Mouse (Mus musculus) heart, postnatal 10 days (tissue): ENCODE data around the gene Fut8. TPM values are rescaled to one million over a fixed set of nuclear protein-coding genes. Genes with fewer than 3 reads are reported as not detected.
A peak's percentile ranks its signal among the peaks of the same experiment; 100 is the strongest.

Experiments used
- DNase-seq, 2 experiments: peaks; one replicate each; pipeline ENCODE4 v3.0.0; 2021
- intact Hi-C: fragments of 180-260 bp; cut with DNase I; formaldehyde crosslinking; loops from one replicate; pipeline ENCODE4 v1.15.1; 2025
- total RNA-seq, 2 experiments: library from RNA; stranded (reverse); gene quantifications; 2 replicates each; pipeline ENCODE4 v1.2.3; 2021

Gene Fut8
- total RNA-seq, 2 experiments from 2014 or later, result 25.2 to 27.4 TPM

DNA sequence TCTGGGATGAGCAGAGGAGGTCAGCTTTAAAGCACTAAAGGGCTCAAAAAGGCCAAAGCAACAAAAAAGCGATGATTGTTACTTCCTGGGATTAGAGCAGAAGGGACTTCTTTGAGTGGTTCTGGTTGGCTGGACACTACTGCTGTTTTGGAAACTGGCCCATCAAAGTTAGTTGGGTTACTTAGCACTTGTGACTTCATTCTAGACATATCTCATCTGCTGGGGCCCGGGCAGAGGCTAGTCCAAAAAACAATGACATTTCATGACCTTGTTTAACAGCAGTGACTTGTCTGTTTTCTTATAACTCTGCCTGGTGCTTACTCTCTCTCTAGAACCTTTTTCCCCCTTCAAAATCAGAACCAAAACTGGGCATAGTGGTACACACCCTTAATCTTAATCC, 59.9 kb downstream of the Fut8 start:
- peak; percentile 18 to 25 for DNase-seq

DNA sequence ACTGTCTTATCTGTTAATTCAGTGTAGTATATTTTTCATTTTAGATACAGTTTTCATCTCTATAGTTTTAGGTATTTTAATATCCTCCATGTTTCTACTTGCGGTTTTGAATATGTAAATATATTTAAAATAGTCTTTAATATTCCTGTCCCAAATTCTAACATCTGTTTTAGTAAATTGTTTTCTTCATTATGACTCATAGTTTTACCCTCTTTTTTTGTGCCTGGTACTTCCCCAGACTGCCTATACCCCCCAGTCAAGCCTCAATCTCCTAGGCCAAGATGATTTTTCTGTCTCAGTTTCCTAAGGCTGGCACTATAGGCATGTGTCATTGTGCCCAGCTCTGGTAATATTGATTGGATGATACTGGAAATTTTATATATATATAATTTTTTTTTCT, 64.1 kb downstream of the Fut8 start:
- intact Hi-C loops, result no loop called here
- DNase-seq, result no peak

More for the DNA sequence above, 59.9 kb downstream of the Fut8 start:
- intact Hi-C loops, result no loop called here

DNA sequence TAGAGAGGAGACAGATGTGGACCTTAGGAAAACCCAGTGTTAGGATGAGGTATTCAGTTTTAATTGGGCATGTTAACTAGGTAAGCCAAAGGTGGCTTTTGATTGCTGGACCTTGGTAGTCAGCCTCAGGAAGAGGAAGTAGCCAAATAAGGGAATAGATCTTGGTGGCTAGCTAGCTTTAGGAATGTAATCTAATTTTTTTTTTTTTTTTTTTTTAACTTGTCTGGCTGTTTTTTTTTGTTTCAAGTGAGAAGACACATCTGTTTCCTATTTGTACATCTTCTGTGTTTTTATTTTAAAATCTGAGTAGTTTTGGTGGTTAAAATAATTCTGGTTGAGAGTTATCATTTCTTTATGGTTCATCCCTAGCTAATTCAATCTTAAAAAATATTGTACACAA, 65.4 kb downstream of the Fut8 start:
- intact Hi-C loops, result no loop called here

DNA sequence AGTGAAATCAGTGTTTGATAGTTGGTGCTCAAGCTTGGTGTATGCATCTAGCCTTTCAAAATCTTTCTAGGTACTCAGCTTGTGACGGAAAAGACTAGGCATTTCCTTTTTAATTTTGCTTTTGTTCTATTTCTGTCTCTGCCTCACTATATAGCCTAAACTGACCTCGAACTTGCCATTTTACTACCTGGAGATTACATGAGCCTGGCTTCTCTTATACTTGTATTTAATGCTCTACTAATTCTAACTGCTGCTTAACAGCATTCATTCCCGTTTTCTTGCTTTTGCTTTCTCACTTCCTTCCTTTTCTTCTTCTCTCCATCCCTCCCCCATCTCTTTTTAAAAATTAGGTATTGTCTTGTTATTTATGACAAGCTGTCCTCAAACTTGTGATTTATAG, 67.6 kb downstream of the Fut8 start:
- intact Hi-C loops, result no loop called here

More for the DNA sequence above, 65.4 kb downstream of the Fut8 start:
- no peak for DNase-seq

DNA sequence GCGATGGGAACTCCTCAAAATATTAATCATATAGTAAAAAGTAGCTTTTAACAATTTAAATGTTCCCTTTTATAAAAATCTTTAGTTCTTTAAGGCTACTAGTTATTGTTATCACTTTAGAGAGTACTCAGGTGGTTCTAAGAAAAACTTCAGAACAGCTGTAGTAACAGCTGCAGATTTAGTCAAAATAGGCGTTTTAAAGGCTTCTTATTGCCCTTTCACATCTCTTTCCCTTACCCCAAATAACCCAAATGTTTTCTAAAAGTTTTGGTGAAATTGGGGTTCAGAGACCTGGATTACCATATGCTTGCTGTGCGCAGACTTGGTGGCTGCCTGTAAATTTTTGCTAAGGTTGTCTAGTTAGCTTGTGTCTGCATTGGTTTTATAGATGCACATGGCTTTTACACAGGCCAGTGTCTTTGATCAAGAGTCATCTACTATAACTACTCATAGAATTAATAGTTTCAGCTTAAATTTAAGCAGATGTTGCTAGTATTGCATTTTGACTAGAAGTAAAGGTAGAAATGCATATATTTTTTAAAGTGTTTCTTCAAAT, 68.9 kb downstream of the Fut8 start:
- intact Hi-C loops, result no loop called here
- DNase-seq, result no peak

More for the DNA sequence above, 67.6 kb downstream of the Fut8 start:
- DNase-seq, result no peak

DNA sequence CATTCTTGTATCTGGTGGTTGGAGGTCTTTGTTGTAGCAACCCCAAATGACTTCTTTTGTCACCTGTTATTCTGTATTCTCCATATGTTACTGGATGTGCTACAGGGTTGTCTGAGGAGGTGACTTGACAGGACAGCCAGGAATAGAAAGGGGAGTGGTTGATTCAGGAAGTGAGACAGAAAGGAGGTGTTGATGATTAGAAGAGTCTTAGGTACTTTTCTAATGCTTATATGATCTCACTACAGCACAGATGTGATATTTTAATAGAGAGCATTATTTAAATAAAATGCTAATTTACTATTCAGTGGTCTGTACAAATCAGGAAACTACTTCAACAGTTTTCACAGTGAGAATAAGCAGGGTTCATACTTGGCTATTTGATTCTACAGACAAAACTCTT, 71.6 kb downstream of the Fut8 start:
- DNase-seq, result no peak
- intact Hi-C loops, result no loop called here

DNA sequence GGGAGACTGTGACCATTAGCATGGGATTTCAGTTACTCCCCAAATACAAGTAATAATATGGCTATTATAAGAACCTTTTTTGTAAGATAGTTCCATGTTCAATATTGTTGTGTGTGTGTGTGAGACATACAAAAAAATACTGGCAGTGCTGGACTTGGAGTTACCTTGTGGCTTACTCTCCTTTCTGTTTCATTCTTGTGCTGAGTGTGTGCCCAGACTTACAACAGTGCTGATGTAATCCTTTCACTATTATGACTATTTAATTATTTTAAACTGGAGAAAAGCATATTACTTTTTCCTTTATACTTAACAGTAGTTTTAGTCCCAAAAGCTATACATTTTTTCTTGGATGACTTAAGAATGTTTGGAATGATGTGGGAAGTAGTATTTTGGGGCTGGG, 75.6 kb downstream of the Fut8 start:
- intact Hi-C loops, result no loop called here
- DNase-seq, result no peak

DNA sequence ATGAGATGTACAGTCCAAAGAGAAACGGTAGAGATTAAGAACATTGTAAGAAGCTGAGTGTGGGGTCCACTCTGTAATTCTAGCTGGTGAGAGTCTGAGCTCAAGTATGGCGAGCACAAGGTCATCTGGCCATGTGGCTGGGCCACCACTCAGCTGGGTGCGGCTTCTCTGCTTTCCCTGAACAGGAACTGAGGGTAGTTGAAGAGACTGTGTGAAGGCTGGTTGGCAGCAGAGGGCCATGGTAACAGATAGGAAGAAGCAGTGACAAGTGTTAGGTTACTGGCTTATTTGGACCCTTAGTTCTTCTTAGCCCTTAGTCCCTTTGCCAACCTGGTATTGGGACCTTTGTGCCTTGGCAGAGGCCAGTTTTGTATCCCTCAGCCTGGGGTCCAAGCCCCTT, 86.2 kb downstream of the Fut8 start:
- intact Hi-C loops, result no loop called here
- DNase-seq, result no peak

DNA sequence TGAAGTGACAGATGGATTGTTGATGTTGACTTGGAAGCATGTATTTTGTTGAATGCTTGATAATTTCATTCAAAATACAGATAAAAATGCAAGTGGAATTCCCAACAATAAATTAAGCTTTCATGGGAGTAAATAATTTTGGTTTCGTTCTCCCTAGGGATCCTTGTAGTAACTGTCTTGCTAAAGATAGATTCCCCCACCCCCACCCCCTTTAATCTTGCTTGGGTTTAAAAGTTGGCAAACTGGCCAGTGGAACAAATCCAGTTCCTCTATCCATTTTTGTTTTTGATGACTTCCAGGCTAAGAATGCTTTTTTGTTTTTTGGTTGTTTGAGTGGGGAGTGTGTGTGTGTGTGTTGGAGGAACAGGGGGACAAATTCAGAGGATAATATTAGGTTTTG, 108.6 kb downstream of the Fut8 start:
- intact Hi-C loops, result no loop called here
- peak; percentile 8 to 12 for DNase-seq

DNA sequence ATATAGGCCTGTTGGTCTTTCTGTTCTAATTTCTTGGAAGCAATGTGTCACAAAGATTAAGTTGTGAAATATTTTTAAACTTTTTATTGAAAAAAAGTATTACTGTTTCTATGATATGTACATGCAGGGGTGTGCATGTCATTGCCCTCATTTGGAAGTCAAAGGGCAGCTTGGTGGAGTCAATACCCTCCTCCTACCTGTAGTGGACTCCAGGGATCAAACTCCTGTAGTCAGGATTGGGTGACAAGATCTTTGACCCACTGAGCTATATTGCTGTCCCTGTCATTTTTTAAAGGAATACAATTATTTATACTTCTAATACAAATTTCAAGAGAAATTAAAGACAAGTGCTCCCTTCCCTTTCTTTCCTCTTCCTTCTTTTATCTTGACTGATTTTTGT, 111.6 kb downstream of the Fut8 start:
- intact Hi-C loops, result no loop called here
- no peak for DNase-seq

DNA sequence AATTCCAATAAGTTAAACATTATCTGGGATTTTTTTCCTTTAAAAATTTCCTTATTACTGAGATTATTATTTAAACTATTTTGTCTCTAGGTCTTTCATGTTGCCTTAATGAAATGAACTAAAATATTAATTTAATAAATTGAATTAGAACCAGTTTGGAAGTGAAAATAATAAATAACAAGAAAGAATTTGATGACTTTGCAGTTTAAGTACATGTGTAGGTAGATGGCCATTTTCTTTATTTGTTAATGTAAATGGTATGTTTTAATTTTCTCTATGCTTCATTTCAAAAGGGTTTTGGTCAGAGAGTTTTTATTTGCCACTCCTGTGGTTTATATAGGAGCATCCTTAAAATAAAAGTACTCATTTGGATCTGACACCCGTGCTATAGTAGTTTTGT, 177.8 kb downstream of the Fut8 start:
- no peak for DNase-seq
- intact Hi-C loops, result no loop called here

DNA sequence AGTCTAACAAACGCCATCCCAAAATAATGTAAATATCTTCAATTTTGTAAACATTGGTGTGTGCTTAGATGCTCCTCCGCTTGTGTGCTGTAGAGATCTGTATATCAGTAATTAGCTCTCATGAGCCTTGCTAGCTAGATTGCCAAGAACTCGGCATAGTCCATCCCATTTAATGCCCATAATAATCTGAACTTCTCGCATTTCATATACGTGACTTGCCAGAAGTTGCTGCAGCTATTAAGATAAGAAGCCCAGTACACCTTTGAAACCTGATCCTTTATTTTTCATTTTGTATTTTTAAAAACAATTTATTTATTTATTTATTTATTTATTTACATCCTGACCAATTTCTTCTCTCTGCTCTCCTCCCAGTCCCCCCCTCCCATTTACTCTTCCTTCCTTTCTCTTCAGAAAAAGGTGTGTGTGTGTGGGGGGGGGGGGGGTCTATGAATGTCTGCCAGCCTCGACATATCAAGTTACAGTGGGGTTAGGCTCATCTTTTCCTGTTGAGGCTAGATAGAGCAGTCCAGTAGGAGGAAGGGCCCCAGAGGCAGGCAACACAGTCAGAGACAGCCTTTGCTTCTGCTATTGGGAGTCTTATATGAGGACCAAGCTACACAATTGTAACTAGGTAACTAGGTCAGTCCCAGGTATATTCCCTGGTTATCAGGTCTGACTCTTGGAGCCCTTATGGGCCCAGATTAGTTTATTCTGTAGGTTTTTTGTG, 183.9 kb downstream of the Fut8 start:
- no peak for DNase-seq
- intact Hi-C loops, result no loop called here

DNA sequence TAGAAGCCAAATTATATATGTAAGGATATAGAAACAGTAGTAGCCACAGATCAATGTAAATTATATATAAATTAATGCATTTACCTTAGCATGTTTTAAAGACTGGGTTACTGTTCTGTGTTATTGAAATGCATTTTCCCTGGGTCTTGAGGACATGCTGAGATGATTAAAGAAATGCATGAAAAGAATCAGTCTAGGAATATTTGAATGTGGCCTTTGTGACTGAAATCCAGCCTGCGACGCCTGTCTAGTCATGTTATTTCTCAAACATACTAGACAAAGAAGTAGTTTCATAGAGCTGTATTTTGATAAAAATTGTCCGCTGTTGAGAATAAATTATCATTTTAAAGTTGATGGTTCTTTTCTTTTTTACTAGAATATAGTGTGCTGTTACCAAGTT, 188.2 kb downstream of the Fut8 start:
- DNase-seq, result no peak
- intact Hi-C loops, result no loop called here

DNA sequence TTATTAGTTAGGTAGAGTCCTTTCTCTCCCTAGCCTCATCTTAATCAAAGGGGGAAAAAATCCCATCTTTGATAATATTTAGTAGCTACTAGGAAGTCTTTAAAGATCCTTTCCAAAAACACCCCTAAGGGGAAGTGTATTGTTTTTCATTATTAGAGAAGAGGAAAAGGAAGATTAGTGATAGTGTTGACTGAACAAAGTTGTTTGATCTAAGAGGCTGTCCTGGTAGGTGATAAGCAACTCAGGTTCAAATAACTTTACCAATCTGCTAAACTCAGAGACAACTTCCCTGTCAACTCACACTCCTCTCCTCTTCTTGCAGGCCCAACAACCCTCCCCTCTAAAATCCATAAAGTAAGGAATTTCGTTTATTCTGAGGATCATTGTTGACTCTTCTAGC, 190.2 kb downstream of the Fut8 start:
- DNase-seq, result no peak
- intact Hi-C loops, result no loop called here

DNA sequence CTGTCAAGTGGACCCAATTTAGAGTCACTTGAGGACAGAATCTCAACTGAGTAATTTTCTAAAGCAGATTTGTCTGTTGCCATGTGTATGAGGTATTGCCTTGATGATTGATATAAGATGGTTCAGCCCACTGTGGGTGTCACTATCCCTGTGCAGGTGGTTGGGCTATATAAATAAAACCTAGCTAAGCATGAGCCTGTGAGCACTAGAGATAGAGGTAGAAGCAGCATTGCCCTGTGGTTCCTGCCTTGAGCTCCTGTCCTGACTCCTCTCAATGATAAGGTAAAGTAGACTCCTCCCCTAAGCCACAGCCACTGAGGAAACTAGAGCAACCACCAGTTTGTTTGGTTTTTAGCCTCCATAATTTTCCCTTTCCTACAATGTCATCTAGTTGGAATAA, 191.5 kb downstream of the Fut8 start:
- intact Hi-C loops, result no loop called here
- no peak for DNase-seq

DNA sequence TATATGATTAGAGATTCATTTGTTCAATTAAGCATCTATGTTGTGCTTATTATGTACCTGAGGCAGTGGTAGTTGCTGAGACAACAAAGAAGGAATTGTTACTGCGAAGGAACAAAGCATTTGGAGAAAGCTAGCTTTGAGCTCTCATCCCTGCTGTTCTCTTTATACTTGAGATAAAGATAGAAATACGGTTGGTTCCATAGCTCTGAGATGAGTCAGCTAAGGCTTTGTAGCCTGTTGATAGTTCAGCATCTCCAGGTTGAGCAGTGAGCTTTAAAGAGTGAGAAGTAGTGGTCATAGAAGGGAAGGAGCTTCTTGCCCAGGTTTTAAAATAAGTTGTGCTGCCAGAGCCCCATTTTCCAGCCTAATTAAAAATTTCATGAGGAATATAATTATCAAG, 198.8 kb downstream of the Fut8 start:
- DNase-seq, result no peak
- intact Hi-C loops, result no loop called here

DNA sequence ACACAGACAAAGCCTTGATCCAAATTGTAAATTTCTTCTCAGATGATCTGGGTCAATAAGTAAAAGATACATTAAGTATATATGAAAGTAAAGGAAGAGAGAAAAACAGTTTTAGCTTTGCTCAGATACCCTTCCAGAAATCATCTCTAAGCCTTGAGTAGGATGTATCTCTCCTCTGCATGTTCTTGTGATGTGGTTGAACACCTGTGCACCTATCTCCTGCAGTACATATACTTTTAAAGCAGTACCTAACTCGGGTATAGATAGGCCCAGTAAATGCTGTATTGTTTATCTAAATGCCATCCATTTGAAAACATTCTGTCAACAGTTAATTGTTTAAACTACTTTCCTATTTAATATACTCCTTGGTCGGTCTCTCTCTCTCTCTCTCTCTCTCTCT, 212.9 kb downstream of the Fut8 start:
- intact Hi-C loops, result no loop called here
- DNase-seq, result no peak

DNA sequence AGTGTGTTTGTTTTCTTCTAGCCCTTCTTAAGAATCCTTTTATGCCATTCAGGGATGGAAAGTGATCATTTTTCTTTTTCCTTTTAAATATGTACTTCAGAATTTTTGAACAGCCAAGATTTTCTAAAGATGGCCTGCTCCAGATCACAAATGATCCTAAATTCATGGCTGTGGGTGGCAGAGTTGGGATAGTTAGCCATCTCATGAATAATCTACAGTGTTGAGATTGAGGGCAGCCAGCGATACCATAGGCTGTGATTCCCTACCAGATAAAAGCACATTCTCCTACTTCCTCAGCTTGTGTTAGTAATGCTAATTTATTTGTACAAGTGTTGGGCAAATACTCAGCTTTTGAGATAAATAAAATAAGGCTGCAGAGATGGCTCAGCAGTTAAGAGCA, 228.3 kb downstream of the Fut8 start:
- intact Hi-C loops, result no loop called here
- DNase-seq, result no peak

DNA sequence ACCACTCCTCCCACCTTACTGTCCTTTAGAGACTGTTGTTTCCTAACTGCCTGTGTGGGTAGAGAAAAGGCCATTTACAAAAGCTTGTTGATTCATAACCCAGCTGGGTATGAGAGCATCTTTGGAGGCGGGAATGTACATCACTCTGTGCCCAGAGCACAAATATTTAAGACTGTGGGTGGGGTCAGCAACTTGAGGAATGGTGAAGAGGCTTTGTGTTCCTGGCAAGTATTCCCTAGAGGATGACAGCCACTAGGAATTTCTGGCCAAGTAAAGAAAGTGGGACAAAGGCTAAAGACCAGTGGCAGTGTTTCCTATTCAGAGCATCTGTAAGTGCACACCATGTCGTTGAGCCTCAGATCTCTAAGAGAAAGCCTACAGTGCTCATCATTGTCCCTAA, 242.0 kb downstream of the Fut8 start:
- no peak for DNase-seq
- intact Hi-C loops, result no loop called here

DNA sequence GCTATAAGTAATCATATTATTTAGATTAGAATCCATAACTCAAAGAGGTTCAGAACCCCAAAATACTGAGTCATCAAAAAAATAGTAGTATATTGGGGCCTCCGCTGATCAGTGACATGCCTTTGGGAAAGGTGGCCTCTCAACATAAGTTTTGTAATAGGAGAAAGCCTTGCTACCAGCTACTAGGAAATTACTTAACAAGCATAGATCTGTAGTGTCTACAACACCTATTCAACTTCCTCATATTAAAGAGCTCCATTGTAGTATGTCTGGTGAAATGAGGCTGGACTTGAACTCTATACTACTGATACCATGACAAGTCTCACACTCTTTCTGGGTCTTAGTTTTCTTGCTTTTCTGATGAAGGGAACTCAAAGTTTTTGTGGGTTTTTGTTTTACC, 243.2 kb downstream of the Fut8 start:
- no peak for DNase-seq
- intact Hi-C loops, result no loop called here

DNA sequence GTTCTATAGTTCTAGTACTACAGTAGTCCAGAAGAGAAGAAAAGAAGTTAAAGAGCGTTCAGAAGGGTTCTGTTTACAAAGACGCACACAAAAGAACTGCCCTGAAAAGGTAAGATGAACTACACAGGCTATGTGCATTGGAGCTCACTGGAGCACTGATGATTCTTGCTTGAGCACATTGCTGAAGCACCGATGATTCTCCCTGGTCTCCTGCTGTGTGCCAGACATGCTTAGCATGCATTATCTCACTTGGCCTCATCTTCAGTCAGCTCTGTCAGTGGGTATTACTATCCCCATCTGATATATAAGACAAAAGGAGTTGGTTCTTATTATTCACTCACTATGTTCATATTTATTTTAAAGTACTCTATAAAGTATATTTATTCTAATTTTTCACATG, 243.9 kb downstream of the Fut8 start:
- intact Hi-C loops, result no loop called here
- DNase-seq, result no peak

DNA sequence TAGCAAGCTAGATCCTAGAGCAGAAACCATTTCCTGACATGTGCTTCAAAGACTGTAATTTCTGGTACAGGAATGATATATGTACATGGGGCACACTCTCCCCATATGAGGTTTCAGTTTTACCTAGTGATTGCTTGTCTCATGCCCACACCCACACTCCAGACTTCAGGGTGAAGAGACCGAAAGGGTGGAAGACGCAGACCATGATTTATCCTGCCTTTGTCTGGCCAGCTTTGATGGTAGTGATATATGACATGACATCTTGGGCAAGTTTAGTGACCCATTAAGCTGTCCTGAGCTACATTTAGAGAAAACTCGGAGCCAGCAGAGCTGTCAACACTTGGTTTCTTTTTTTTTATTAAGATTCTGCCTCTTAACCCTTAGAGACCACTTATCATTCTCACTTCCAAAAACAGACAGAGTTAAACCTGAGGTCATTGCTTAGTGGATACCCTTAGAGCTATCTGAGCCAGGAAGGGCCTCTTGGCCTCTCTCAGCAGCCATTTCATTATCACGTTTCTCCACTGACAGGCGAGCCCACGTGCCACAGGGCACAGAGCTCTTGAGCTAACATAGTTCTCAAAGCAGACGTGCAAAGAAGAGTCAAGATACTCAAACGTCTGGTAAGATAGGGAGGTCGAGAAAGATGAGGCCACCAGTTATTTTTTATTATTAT, 245.4 kb downstream of the Fut8 start:
- peak; percentile 26 to 28 for DNase-seq
- intact Hi-C loops, result no loop called here
